Mouse (Mus musculus) hindbrain, embryonic 10.5 days (tissue): Measurements from ENCODE around the gene Kazn. TPM values are rescaled to one million over a fixed set of nuclear protein-coding genes. Genes with fewer than 3 reads are reported as not detected.

ENCODE experiments used
- DNase-seq: peaks from one replicate; pipeline ENCODE4 v3.0.0-alpha.2; 2017; ENCODE audit warnings: low spot score
- H3K27ac ChIP-seq: fragments of 300-500 bp; sonication (generic); 2 replicates; pipeline ENCODE4 v1.5.1; 2016; ENCODE audit warnings: mild to moderate bottlenecking, moderate library complexity
- H3K27me3 ChIP-seq: fragments of 300-500 bp; sonication (generic); 2 replicates; pipeline ENCODE4 v1.6.1; 2016; ENCODE audit warnings: mild to moderate bottlenecking; ENCODE audit not compliant: poor library complexity, insufficient read depth, severe bottlenecking
- H3K36me3 ChIP-seq: fragments of 300-500 bp; sonication (generic); 2 replicates; pipeline ENCODE4 v1.6.1; 2016; ENCODE audit warnings: mild to moderate bottlenecking, moderate library complexity
- H3K4me1 ChIP-seq: fragments of 300-500 bp; sonication (generic); replicated peaks from 2 replicates; pipeline ENCODE4 v1.6.1; 2016; ENCODE audit warnings: mild to moderate bottlenecking
- H3K4me3 ChIP-seq: fragments of 300-500 bp; sonication (generic); 2 replicates; pipeline ENCODE4 v1.5.1; 2016; ENCODE audit warnings: mild to moderate bottlenecking, moderate library complexity
- H3K9me3 ChIP-seq: fragments of 300-500 bp; sonication (generic); 2 replicates; pipeline ENCODE4 v1.6.1; 2016; ENCODE audit warnings: mild to moderate bottlenecking, moderate library complexity
- WGBS: fragments of 180-500 bp; shearing (Covaris S2); methylation state at CpG from one replicate; pipeline ENCODE4 v1.1.7; 2016; 5-methylcytosine and 5-hydroxymethylcytosine counted together
- polyA plus RNA-seq: library from polyadenylated mRNA; unstranded; fragments of >200 nt; fragmentation: Nextera tagmentation; extraction: Ambion mirVana; gene quantifications from 2 replicates; pipeline ENCODE4 v1.2.1, GENCODE M21; 2016

Gene Kazn
- polyA plus RNA-seq, 1 experiment from 2014 or later = 14.3 TPM

DNA sequence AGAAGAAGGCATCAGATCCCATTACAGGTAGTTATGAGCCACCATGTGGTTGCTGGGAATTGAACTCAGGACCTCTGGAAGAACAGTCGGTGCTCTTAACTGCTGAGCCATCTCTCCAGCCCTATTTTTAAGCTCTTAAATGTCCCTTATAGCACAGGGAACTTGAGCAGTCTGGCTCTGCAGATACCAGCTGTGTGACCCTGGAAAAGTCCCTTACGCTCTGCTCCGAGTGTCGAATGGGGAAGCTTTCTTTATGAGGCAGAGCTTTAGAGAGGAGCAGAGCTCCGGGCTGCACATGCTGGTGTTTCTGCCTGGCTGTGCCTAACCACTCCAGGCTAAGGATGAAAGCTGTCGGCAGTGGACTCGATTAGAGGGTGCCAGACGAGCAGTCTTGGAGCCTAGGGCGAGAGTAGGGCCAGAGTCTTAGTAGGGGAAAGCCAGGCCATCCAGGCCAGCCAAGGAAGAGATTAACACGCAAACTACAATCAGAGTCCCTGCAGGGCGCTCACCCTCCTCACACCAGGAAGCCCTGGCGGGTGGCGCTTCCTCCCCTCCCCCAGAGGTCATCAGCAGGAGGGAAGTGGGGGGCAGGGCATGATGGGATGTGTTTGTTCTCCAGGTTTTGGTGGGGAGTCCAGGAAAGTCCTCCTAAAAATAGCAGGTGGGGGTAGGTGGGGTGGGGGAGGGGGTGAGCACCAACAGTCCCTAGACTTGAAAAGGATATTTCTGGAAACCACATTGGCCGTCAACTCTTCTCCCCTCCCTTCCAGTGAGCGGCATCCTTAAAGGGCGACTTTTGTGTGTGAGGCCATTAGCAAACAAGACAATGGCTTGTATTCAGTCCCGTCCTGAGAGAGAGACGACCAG lies 73.1 kb downstream of the Kazn start:
- peak; percentile 42 for DNase-seq
- peaks cover 18% of the 10 kb centered on the region; the same call in 1 of the 2 replicates for H3K9me3 ChIP-seq
- H3K27me3 ChIP-seq = no peaks in the 10 kb centered on the region
- peaks cover 16% of the 10 kb centered on the region for H3K36me3 ChIP-seq
- H3K4me1 ChIP-seq = peaks cover 44% of the 10 kb centered on the region
- peak overlapping the region; percentile 18; the same call in 1 of the 2 replicates for H3K4me3 ChIP-seq
- 9% methylated on average over 18 of the region's 18 CpGs for WGBS
- H3K27ac ChIP-seq = peak overlapping the region; percentile 79

GRCm38 (mm10) chr4:142165363-142165762 lies 73.8 kb downstream of the Kazn start:
- peaks cover 46% of the 10 kb centered on the region for H3K4me1 ChIP-seq
- no peak overlapping the region for H3K4me3 ChIP-seq
- WGBS = 44% methylated on average over 5 of the region's 5 CpGs
- H3K36me3 ChIP-seq = peaks cover 16% of the 10 kb centered on the region
- H3K9me3 ChIP-seq = peaks cover 18% of the 10 kb centered on the region; the same call in 1 of the 2 replicates
- H3K27me3 ChIP-seq = no peaks in the 10 kb centered on the region
- DNase-seq = no peak
- peak overlapping the region; percentile 46; the same call in 1 of the 2 replicates for H3K27ac ChIP-seq

- Histone ChIP-seq H3K4me1 (peaks cover 47% of the 10 kb centered on the region), H3K9me3 (peaks cover 18% of the 10 kb centered on the region; the same call in 1 of the 2 replicates), H3K4me3 (no peak overlapping the region), H3K27me3 (no peaks in the 10 kb centered on the region), H3K27ac (peak overlapping the region; percentile 46; the same call in 1 of the 2 replicates), H3K36me3 (peaks cover 16% of the 10 kb centered on the region)
- DNase-seq = no peak
- WGBS = 58% methylated on average over 4 of the region's 4 CpGs
Measured at GRCm38 (mm10) chr4:142164386-142164785, 74.8 kb downstream of the Kazn start.

GRCm38 (mm10) chr4:142163862-142164261 lies 75.3 kb downstream of the Kazn start:
- H3K27ac ChIP-seq = peak overlapping the region; percentile 36; the same call in 1 of the 2 replicates
- WGBS = 43% methylated on average over 3 of the region's 3 CpGs
- H3K4me3 ChIP-seq = no peak overlapping the region
- no peak for DNase-seq
- H3K27me3 ChIP-seq = no peaks in the 10 kb centered on the region
- peaks cover 18% of the 10 kb centered on the region; the same call in 1 of the 2 replicates for H3K9me3 ChIP-seq
- peaks cover 20% of the 10 kb centered on the region for H3K36me3 ChIP-seq
- peaks cover 50% of the 10 kb centered on the region for H3K4me1 ChIP-seq

DNA sequence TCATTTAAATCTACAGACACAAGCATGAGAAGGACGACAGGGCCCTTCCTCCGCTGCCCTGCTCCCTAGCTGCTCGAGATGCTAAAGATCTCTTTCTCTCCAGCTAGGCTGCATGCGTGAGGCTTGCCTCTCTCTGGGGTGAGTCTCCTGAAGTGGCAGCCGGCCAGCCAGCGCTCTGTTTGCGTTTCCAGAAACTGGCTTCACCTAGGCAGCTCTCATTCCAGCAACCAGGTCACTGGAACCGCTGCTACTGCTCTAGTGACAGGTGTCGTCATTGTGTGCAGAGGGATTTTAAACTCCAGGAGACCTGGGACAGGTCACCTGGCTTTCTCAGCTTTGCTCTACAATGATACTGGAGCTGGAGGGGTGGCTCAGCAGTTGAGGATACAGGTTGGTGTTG lies 76.5 kb downstream of the Kazn start:
- H3K27ac ChIP-seq = no peak overlapping the region
- no peak for DNase-seq
- no peak overlapping the region for H3K4me3 ChIP-seq
- no peaks in the 10 kb centered on the region for H3K27me3 ChIP-seq
- peaks cover 18% of the 10 kb centered on the region; the same call in 1 of the 2 replicates for H3K9me3 ChIP-seq
- peaks cover 31% of the 10 kb centered on the region for H3K36me3 ChIP-seq
- WGBS = 91% methylated on average over 9 of the region's 9 CpGs
- peaks cover 51% of the 10 kb centered on the region for H3K4me1 ChIP-seq

DNA sequence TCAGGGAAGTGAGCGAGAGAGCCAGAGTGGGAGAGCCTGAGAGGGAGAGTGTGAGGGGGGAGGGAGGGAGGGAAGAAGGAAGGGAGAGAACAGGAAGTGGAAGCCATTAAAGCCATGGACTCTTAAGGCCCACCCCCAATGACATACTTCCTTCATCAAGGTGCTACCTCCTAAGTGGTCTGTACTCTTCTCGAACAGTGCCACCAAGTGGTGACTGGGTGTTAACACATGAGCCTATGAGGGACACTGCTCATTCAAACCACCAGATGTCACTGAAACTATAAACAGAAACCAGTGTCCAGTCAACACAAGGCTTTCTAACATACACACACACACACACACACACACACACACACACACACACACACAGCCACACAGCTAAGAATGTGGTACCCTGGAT lies 77.1 kb downstream of the Kazn start:
- DNase-seq = no peak
- H3K4me3 ChIP-seq = no peak overlapping the region
- peaks cover 37% of the 10 kb centered on the region for H3K36me3 ChIP-seq
- H3K27ac ChIP-seq = no peak overlapping the region
- H3K27me3 ChIP-seq = no peaks in the 10 kb centered on the region
- H3K4me1 ChIP-seq = peaks cover 48% of the 10 kb centered on the region
- WGBS = 97% methylated on average over 2 of the region's 2 CpGs
- peaks cover 18% of the 10 kb centered on the region; the same call in 1 of the 2 replicates for H3K9me3 ChIP-seq

DNA sequence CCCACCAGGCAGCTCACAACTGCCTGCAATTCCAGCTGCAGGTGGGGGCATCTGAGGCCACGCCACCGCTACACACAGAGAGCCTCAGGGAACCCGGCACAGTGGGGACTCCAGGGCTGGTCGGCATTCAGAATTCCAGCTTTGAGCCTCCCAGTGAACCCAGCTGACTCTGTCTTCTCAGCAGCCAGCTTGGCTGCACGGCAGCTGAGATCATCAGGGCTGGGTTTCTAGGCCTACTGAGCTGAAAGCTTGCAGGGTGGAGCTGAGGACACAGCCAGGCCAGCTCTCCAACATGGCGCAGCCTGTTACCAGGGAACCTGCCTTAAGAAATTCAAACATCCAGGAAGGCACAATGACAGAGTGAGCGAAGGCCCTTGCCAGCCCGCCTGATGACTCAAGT lies 79.2 kb downstream of the Kazn start:
- Histone ChIP-seq H3K4me3 (no peak overlapping the region), H3K4me1 (peaks cover 29% of the 10 kb centered on the region), H3K36me3 (peaks cover 37% of the 10 kb centered on the region), H3K9me3 (peaks cover 18% of the 10 kb centered on the region; the same call in 1 of the 2 replicates), H3K27ac (no peak overlapping the region), H3K27me3 (no peaks in the 10 kb centered on the region)
- 55% methylated on average over 8 of the region's 8 CpGs for WGBS
- DNase-seq = no peak

GRCm38 (mm10) chr4:142156506-142156905 lies 82.7 kb downstream of the Kazn start:
- DNase-seq = no peak
- Histone ChIP-seq H3K4me3 (no peak overlapping the region), H3K36me3 (peaks cover 22% of the 10 kb centered on the region), H3K4me1 (peaks cover 30% of the 10 kb centered on the region), H3K9me3 (peaks cover 1% of the 10 kb centered on the region; the same call in 1 of the 2 replicates), H3K27me3 (no peaks in the 10 kb centered on the region), H3K27ac (no peak overlapping the region)
- 87% methylated on average over 5 of the region's 5 CpGs for whole genome bisulfite sequencing

DNA sequence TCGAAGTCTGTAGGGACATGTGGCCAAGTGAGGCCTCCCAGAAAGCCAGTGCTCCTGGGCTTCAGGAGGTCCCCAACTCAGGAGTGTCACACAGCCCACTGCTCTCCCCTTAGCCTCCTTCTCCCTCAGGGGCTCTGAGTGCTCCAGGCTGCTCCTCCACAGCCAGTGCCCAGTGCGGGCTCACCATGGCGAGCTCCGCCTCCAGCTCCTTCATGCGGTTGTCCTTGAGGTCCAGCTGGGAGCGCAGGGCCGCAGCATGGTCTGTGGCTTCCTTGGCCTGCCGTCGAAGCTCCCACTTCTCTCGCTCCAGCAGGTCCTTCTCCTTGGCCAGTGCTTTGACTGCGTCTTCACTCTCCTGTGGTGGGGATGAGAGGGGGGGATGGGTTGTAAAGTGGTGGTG lies 85.0 kb downstream of the Kazn start:
- Histone ChIP-seq H3K27me3 (no peaks in the 10 kb centered on the region), H3K4me3 (no peak overlapping the region), H3K4me1 (peaks cover 20% of the 10 kb centered on the region), H3K9me3 (no peaks in the 10 kb centered on the region), H3K27ac (peak overlapping the region; percentile 17; the same call in 1 of the 2 replicates), H3K36me3 (peaks cover 39% of the 10 kb centered on the region)
- no peak for DNase-seq
- 65% methylated on average over 11 of the region's 11 CpGs for WGBS

GRCm38 (mm10) chr4:142153526-142153925 lies 85.7 kb downstream of the Kazn start:
- peaks cover 15% of the 10 kb centered on the region for H3K4me1 ChIP-seq
- no peaks in the 10 kb centered on the region for H3K9me3 ChIP-seq
- DNase-seq = peak; percentile 88
- 7% methylated on average over 2 of the region's 2 CpGs for WGBS
- H3K27me3 ChIP-seq = no peaks in the 10 kb centered on the region
- H3K4me3 ChIP-seq = no peak overlapping the region
- H3K27ac ChIP-seq = no peak overlapping the region; the same call in 1 of the 2 replicates
- H3K36me3 ChIP-seq = peaks cover 40% of the 10 kb centered on the region

DNA sequence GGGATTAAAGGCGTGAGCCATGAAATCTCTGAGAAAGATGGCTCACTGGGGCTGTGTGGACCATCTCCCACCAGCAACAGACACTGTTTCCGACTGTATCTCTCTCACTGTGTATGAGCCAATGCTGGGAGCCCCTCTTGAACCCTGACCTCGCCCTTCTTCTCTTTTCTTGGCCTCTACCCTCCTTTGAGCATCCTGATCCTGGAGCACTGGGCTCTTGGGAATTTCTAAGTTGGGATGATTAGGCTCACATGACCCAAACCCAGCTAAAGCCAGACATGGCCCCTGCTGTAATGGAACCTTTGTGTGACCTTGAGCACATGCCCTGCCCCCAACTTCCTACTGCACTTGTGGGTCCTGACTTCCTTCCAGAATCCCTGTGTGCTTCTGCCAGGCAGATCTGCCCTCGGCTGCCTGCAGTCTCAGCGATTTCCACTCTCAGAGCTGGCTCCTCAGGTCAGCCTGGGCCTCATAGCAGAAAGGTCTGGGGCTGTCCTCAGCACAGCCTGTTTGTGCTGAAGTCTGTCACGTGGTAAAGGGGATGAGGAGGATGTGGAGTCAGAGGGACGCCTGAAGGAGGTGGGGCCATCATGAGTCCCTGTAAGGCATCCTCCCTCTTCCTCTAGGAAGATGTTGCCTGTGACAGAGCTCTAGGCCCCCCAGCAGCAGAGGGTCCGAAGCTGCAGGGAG lies 86.3 kb downstream of the Kazn start:
- Histone ChIP-seq H3K27ac (no peak overlapping the region), H3K36me3 (peaks cover 40% of the 10 kb centered on the region), H3K4me3 (no peak overlapping the region), H3K4me1 (peaks cover 15% of the 10 kb centered on the region), H3K9me3 (no peaks in the 10 kb centered on the region), H3K27me3 (no peaks in the 10 kb centered on the region)
- WGBS = 75% methylated on average over 8 of the region's 8 CpGs
- no peak for DNase-seq

- H3K27me3 ChIP-seq = no peaks in the 10 kb centered on the region
- no peak overlapping the region for H3K27ac ChIP-seq
- no peak overlapping the region for H3K4me3 ChIP-seq
- H3K36me3 ChIP-seq = peaks cover 58% of the 10 kb centered on the region
- DNase-seq = no peak
- peaks cover 15% of the 10 kb centered on the region for H3K4me1 ChIP-seq
- WGBS = 75% methylated on average over 2 of the region's 2 CpGs
- 0 out of 2 replicates have a peak, but pooled peaks cover 3% of the 10 kb centered on the region for H3K9me3 ChIP-seq
Measured at GRCm38 (mm10) chr4:142150086-142150485, 89.1 kb downstream of the Kazn start.

GRCm38 (mm10) chr4:142149202-142149601 lies 90.0 kb downstream of the Kazn start:
- H3K4me3 ChIP-seq = no peak overlapping the region

More at GRCm38 (mm10) chr4:142149202-142149601, 90.0 kb downstream of the Kazn start:
- no peak for DNase-seq
- H3K27ac ChIP-seq = no peak overlapping the region
- WGBS = 72% methylated on average over 9 of the region's 9 CpGs
- H3K36me3 ChIP-seq = peaks cover 66% of the 10 kb centered on the region
- H3K9me3 ChIP-seq = 0 out of 2 replicates have a peak, but pooled peaks cover 3% of the 10 kb centered on the region
- peaks cover 11% of the 10 kb centered on the region for H3K4me1 ChIP-seq
- H3K27me3 ChIP-seq = no peaks in the 10 kb centered on the region
